Mouse (Mus musculus) cerebellum, postnatal 4 days (tissue): Measurements from ENCODE around the gene Slc46a3.
A peak's percentile ranks its signal among the peaks of the same experiment; 100 is the strongest.
"Not testable (repeated sequence)": the region's sequence is repeated elsewhere in the genome, so short reads cannot be mapped to it uniquely, and the experiment has no call there.

Experiments
- DNase-seq, 2 experiments: peaks; one replicate each; pipeline ENCODE4 v3.0.0; 2022; ENCODE audit warnings: low spot score in 2 of 2, mixed read lengths in 1 of 2

The Slc46a3 gene

GRCm38 (mm10) chr5:147894455-147895076, at the start of gene Slc46a3:
Slc46a3 (minus strand) TSS chr5:147894815.
- DNase-seq, result peak; percentile 93 to 98

DNA sequence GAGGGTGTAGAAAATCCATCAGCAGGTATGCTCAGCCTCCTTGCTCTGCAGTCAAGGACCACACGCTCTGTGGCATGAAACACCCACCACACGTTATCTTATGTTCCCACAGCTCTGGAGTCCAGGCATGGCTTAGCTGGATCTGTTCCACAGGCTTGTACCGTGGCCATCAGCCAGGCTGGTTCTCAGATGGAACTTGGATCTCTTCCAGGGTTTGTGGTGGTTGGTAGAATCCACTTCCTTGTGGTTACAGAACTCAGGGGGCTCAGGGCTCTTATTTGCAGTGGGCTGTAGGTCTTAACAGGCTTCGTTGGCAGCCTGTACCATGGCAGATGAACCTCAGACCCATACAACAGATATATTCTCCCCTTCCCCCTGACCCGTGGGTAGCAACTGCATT, 44.6 kb upstream of the Slc46a3 start:
- DNase-seq, result peak in 1 of 2 experiments; percentile 30

- DNase-seq, result no peak
Measured at GRCm38 (mm10) chr5:147935096-147935495, 40.5 kb upstream of the Slc46a3 start.

GRCm38 (mm10) chr5:147928668-147929497, 34.3 kb upstream of the Slc46a3 start:
- DNase-seq, result no peak

- DNase-seq, result peak in 1 of 2 experiments; percentile 47
Measured at GRCm38 (mm10) chr5:147925935-147926604, 31.5 kb upstream of the Slc46a3 start.

DNA sequence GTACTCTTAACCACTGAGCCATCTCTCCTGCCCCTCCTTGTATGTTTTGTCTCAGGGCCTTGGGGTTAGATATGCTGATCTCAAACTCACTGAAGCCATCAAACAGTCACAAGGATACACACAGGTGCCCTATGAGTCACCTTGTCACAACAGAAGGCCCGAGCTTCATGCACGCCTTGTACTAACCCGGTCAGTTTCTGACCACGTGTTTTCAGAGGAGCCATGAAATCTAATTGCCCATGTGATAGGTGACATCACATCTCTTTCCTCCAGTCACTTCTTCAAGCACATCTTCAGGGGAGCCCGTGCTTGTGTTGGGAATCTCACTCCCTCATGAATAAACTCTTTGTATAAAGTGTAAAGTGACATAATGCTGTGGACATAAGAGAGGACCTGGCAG, 30.0 kb upstream of the Slc46a3 start:
- no peak for DNase-seq

- DNase-seq, result no peak
Measured at GRCm38 (mm10) chr5:147918044-147918846, 23.6 kb upstream of the Slc46a3 start.

DNA sequence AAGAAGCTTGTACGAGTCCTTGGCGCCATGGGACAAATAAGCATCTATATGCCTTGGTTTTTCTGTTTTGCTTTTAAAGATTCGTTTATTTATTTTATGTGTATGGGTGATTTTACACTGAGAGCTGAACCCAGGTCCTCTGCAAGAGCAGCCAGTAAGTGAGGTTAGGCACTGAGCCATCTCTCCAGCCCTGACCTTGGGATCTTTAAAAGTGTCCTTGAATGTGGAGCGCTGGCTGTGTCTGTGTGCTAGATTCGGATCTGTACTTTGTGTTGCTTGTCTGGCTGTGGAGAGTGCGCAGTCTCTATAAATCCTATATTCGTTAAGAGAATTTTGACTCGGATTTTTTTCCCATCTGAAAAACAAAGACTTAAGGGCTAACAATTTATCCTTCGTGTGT, 21.6 kb upstream of the Slc46a3 start:
- no peak for DNase-seq

DNA sequence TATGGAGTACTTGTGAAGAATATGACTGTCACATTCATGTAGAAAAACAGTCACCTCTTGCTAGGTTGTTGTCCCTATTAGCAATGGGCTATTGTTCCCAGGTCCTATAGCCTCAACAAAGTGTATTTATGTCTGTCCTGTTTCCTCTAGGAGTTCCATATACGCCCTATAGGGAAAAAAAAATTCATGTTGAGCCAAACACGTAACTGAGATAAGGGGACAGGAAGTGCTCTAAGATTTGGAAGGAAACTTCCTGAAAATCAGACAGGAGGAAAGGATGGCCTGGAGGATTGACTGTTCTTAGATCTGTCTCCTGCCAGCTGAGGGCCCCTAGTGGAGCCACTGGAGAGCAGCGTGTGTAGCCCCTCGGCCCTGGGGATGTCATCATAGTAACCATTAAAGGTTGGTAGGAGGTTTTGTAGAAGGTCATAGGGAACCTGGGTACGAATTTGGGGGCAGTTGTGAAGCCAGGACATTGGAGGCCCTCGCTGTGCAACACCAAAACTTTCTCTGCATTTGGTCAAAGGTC, 20.5 kb upstream of the Slc46a3 start:
- no peak for DNase-seq

- DNase-seq, result no peak
Measured at GRCm38 (mm10) chr5:147913241-147913842, 18.7 kb upstream of the Slc46a3 start.

GRCm38 (mm10) chr5:147911744-147912143, 17.1 kb upstream of the Slc46a3 start:
- no peak for DNase-seq

- DNase-seq, result no peak
Measured at GRCm38 (mm10) chr5:147910807-147911509, 16.3 kb upstream of the Slc46a3 start.

DNA sequence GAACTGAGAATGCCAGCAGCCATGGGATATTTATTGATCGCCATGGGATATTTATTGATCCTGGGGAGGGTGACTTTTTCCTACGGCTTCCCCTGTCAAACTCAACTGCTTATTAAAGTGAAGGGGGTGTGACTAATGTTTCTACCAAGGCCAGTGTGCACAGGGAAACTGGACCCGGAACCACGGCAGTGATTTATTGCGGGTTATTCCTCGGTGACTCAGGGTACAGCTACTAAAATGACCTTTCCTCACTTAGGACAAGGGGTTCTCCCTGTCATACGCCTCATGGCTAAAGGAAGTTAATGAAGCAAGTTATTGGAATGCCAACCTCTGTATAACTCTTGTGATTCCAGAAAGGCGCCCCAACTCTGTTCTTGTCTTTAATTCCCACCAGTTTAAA, 13.2 kb upstream of the Slc46a3 start:
- DNase-seq, result no peak

DNA sequence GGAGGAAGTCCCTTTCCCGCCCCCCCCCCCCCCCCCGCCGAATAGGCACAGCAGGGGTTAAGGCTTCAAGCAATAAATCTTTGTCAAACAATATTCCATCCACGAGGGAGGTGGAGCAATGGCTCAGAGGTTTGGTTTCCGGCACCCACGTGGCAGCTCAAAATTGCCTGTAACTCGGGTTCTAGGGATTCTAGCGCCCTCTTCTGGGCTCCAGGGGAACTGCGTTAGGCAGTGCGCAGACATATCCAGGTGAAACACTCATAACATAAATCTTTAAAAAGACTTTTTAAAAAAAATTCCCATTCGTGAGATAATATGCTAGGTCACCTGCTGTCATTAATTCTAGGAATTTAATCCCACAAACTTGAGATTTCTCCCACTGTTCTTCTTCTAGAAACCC, 12.5 kb upstream of the Slc46a3 start:
- no peak for DNase-seq

GRCm38 (mm10) chr5:147903166-147903565, 8.6 kb upstream of the Slc46a3 start:
- no peak for DNase-seq

- no peak for DNase-seq
Measured at GRCm38 (mm10) chr5:147902008-147902757, 7.6 kb upstream of the Slc46a3 start.

DNA sequence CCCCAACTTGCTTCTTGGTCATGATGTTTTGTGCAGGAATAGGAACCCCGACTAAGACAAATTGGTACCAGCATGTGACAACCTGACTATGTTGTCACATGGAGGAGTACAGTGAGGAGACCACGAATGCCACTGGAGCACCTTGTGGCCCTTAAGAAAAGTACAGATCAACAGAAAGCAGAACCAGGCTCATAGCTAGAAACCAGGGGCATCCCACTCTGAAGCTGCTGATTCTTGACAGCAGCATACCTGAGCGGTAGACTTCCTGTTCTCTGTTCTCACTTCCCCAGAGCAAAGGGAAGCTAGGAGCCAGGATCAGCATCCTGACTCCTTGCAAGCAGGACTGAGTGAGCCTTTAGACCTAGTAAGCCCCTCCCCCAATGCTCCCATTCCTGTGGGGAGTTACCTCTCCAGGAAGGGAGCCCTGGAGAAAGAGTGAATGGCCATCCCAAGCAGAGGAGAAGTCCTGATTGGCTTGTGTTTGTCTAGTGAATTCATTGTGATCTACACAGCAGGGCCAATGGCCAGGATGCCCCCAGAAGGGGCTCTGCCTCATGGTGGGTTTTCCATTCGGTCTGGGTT, 4.4 kb upstream of the Slc46a3 start:
- DNase-seq, result no peak

DNA sequence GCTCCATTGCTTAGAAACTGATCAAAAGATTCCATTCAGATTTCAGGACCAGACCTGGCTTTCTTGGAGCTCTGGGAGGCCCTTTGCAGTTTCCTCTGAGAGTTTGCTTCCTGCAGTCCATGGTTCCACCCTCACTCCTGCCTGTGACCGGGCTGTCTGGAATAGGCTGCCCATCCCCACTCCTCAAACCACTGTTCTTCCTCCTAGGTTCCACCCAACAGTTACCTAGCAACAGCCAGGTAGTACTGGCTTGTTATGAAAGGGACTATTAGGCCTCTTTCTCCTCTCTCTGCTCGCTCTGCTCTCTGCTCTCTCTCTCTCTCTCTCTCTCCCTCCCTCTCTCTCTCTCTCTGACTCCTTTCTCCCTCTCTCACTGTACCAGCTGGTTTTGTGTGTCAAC, 3.6 kb upstream of the Slc46a3 start:
- no peak for DNase-seq

DNA sequence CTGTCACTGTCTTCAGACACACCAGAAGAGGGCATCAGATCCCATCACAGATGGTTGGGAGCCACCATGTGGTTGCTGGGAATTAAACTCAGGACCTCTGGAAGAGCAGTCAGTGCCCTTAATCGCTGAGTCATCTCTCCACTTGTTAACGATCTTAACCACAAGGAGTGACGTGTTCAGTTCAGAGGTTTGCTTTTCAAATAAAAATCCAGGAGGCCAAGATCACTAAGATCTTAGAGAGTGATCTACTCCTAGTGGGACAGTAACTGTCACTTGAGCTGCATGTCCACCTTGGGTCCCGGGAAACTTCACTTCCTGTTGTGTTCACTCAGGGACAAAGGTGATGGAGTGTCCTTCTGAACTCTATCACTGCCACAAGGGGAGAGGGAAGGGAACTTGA, 1.9 kb upstream of the Slc46a3 start:
- DNase-seq, result not testable (repeated sequence)
